Mouse (Mus musculus) neural tube, embryonic 10.5 days (tissue): ENCODE measurements around the gene Ccdc88a.
A peak's percentile ranks its signal among the peaks of the same experiment; 100 is the strongest.
"Not testable (repeated sequence)": the region's sequence is repeated elsewhere in the genome, so short reads cannot be mapped to it uniquely, and the experiment has no call there.

Experiments
- DNase-seq: peaks from one replicate; pipeline ENCODE4 v3.0.0-alpha.2; 2017; ENCODE audit warnings: low spot score; ENCODE audit errors: extremely low spot score

Gene Ccdc88a

GRCm38 (mm10) chr11:29448741-29449140 lies 75.3 kb downstream of the Ccdc88a start:
- no peak for DNase-seq

- DNase-seq: no peak
These were observed 101.2 kb downstream of the Ccdc88a start for GRCm38 (mm10) chr11:29474676-29475075.

- DNase-seq: no peak
These were observed 119.7 kb downstream of the Ccdc88a start for GRCm38 (mm10) chr11:29493135-29493534.

GRCm38 (mm10) chr11:29496962-29497361 lies 123.5 kb downstream of the Ccdc88a start:
- DNase-seq: no peak

DNA sequence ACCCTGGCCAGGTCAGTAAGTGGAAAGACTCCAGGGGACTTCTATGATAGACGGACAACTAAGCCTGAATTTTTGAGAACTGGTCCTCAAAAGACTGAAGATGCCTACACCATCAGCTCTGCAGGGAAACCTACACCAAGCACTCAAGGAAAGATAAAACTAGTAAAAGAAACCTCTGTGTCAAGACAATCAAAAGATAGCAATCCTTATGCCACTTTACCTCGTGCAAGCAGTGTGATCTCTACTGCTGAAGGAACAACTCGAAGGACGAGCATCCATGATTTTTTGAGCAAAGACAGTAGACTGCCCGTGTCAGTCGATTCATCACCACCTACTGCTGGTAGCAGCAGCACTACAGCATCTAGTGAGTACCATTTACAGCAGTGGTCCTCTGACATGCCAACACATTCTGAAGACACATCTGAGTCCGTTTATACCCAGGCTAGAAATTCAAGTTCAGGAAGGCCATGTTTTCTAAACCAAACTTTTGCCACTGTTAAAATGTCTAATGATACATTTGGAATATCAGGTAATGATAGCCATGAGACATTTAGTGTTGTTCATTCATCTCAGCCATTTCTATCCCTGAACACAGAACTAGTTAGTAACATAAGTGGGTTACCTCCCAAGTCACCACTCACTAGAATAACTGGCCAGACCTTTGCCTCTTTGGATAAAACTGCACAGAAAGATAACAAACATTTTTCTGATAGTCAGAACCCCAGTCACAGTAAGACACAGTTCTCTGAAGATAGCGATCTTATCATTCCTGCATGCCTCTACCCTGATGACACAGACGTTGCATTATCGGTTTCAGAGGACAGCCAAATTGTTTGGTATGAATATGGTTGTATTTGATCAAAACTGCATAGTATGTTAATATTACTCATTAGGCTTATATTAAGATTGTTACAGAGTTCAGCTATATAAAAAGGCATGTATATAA lies 130.8 kb downstream of the Ccdc88a start:
- DNase-seq: no peak

GRCm38 (mm10) chr11:29504899-29505625 lies 131.6 kb downstream of the Ccdc88a start:
- DNase-seq: no peak

- no peak for DNase-seq
These were observed 136.0 kb downstream of the Ccdc88a start for GRCm38 (mm10) chr11:29509421-29509820.

DNA sequence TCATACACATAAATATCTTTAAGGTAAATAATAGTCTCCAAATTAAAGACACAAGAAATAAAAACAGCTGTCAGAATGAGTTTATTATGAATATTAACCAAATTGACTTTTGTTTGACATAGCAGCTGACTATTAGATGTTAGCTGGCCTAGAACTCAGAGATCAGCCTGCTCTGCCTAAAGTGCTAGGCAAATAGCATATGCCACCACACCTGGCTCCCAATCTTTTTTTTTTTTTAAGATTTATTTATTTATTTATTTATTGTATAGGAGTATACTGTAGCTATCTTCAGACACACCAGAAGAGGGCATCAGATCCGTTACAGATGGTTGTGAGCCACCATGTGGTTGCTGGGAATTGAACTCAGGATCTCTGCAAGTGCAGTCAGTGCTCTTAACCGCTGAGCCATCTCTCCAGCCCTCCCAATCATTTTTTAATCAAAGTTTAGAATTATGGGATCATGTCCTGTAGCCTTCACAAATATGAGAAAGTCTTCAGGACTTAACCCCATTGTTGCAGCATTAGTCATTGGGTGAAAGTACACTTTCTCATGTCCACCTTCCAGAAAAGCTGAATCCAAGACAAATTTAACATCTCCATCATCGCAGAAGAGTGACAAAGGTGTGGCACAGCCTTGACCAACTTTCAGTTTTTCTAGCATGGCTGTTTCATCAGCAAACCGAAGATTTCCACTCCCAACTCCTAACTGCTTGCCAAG lies 139.5 kb downstream of the Ccdc88a start:
- no peak for DNase-seq

DNA sequence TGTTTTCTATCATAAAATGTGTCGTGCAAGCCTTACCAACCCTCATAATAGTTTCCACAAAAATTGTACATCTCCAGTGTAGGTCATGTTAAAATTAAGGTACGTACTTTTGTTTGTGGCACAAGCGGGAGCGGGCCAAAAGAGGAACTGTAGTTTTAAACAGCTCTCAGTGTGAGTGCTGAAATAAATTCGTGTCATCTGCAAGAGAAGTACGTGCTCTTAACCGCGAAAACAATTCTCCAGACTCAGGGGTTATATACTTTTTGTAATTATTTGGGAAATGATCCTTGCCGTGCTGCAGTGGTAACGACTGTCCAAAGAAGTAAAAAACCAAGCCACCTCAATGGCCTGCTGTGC lies 140.8 kb downstream of the Ccdc88a start:
- no peak for DNase-seq

GRCm38 (mm10) chr11:29514682-29515412 lies 141.4 kb downstream of the Ccdc88a start, which contains the start of gene Prorsd1:
Gene Prorsd1 (minus strand): TSS chr11:29515033.
- DNase-seq: peak; percentile 94

DNA sequence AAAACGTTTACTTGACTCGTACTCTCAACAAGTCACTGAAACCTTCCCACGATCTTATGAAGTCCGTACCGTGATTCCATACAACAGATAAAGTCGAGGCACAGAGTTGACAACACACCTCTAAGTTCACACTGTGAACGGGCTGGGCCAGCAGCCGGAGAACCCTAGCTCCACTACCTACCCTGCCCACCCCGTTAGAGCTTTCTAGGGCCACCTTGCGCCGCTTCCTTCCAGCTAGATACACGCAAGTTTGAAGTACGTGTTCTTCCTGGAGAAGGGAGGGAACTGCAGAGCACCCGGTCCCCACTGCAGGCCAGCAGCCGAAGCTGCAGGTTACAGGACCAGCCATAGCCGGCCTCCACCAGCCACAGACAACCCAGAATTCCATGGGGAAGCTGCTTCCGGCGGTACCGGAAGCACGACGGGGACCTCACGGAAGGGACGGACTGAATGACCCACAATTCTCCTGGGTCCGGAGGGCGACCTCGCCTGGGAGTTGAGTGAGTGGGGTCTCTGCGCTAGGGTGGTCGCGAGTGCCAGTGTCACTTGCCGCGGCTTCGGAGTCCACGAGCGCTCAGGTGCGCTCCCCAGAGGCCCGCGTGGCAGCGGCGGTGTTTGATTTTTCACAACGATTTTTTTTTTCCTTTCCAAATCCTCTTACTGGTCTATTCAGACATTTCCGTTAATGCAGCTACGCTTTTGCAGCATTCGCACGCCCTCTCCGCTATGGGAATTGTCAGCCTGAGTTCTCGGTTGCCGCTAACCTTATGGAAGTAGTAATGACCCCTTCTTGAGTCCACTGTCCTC lies 152.7 kb downstream of the Ccdc88a start, which contains the start of gene Mtif2:
Gene Mtif2, plus strand, starts transcription at position 421 of the 807 bp plus-strand sequence.
- peak; percentile 89 for DNase-seq

DNA sequence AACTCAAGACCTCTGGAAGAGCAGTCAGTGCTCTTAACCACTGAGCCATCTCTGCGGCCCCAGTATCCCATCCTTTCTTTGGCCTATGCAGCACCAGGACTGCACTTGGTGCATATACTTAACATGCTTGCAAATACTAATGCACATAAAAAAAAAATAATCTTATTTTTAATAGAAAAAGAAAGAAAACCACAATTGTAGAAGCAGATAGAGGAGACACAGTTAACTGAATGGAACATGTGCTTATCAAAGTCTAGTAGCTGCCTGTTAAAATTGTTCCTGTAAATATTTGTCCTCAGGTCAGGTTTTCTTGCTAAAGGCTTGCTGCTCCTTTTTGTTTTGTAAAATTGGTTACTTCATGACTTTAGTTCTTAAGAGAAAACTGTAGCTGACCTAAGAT lies 164.7 kb downstream of the Ccdc88a start:
- no peak for DNase-seq

GRCm38 (mm10) chr11:29544225-29544945 lies 170.9 kb downstream of the Ccdc88a start:
- no peak for DNase-seq

DNA sequence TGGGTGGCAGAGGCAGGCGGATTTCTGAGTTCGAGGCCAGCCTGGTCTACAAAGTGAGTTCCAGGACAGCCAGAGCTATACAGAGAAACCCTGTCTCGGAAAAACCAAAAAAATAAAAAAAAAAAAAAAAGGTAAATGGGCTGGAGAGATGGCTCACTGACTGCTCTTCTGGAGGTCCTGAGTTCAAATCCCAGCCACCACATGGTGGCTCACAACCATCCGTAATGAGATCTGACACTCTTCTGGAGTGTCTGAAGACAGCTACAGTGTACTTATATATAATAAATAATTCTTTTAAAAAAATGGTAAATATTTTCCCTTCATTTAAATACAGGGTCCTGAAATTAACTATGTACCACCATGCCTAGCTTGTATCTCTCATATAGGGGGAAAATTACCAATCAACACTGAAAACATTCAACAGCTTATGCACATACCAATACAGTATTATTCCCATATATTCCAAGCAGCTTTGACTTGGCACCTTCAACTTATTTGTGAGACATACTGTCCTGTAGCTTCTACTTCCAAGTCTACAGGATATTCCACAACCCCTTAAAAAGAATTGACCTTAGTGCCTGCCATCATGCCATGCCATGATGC lies 171.8 kb downstream of the Ccdc88a start:
- DNase-seq: not testable (repeated sequence)

DNA sequence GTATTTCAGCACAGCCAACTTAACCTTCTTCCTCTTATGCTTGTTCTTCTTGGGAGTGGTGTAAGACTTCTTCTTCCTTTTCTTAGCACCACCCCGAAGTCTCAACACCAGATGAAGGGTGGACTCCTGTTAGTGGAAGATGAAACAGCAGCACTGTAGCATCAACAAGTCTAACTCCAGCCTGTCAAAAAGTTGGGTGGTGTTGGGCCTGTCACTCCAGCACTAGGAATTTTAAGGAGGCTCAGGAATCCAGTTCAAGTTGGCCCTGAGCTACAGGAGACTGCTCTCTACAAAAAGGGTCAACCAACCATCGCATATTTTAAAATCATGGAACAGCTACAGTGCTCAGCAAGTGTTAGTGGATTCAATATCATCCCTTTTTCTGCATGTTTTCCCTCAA lies 172.8 kb downstream of the Ccdc88a start:
- DNase-seq: not testable (repeated sequence)

DNA sequence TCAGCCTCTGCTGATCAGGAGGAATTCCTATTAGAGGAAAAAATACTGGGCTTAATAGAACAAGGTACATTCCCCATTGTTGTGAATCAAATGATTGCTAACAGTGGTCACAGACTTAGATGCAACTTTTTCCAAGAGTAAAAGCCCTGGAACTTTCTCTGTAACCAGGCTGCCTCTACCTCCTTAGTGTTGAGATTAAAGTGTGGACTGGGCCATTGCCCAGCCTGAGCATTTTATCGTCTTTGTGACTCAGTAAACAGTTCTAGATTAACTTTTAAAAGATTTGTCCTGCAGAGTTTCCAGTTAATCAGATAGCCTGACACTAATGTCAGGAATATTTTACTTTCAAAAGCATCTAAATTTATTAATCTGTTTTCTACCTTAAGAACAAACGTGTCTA lies 173.3 kb downstream of the Ccdc88a start:
- DNase-seq: no peak

- no peak for DNase-seq
These were observed 173.8 kb downstream of the Ccdc88a start for GRCm38 (mm10) chr11:29547249-29547751.

GRCm38 (mm10) chr11:29547752-29548503 lies 174.5 kb downstream of the Ccdc88a start, which contains the start of the genes Clhc1 and Rps27a:
Gene Clhc1 (plus strand): TSS chr11:29547950.
Gene Rps27a (minus strand): TSS chr11:29548109.
- DNase-seq: peak; percentile 91
